Mouse (Mus musculus) brown adipose tissue, adult 24 weeks (tissue): ENCODE measurements around the gene Tbcc. TPM values are rescaled to one million over a fixed set of nuclear protein-coding genes. Genes with fewer than 3 reads are reported as not detected.

ENCODE experiments used
- H3K27ac ChIP-seq: fragments of 200-500 bp; replicated peaks from 2 replicates; pipeline ENCODE4 v1.5.1; 2012; ENCODE audit warnings: low read depth, mild to moderate bottlenecking, low read length
- H3K4me1 ChIP-seq: fragments of 200-500 bp; 2 replicates; pipeline ENCODE4 v1.6.1; 2012; ENCODE audit warnings: low read length, mixed read lengths; ENCODE audit not compliant: control insufficient read depth, insufficient read depth, insufficient read length
- H3K4me3 ChIP-seq: fragments of 200-500 bp; 2 replicates; pipeline ENCODE4 v1.5.1; 2012; ENCODE audit warnings: low read depth, mild to moderate bottlenecking, low read length, moderate library complexity; ENCODE audit not compliant: insufficient read depth
- polyA plus RNA-seq: library from polyadenylated mRNA; stranded (reverse); fragments of >200 nt; gene quantifications from 2 replicates; pipeline ENCODE4 v1.2.4, GENCODE M21; 2012; ENCODE audit not compliant: missing spikeins, insufficient read depth, insufficient read length

Tbcc gene
- polyA plus RNA-seq, 1 experiment: 10.1 TPM

DNA sequence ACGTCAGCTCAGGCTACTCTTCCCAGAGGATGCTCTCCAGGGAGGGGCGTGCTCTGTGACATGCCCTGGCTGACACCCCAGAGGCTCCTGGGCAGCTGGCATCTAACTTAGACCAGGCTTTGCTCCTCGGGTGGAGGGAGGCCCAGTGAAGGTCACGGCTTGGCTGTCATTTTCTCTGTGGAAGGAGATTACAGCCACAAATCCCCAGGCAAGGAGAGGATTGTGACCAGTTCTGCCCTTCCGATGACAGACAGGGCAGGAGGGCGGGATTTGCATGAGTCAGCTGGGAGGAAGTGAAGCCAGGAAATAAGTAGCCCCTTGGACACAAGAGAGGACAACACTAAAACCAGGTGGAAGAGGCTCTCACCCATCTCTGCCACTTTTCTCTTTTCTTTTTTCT is 21.8 kb downstream of the Tbcc start:
- no peaks in the 10 kb centered on the region for H3K4me1 ChIP-seq
- H3K4me3 ChIP-seq: no peak overlapping the region
- no peak overlapping the region for H3K27ac ChIP-seq

DNA sequence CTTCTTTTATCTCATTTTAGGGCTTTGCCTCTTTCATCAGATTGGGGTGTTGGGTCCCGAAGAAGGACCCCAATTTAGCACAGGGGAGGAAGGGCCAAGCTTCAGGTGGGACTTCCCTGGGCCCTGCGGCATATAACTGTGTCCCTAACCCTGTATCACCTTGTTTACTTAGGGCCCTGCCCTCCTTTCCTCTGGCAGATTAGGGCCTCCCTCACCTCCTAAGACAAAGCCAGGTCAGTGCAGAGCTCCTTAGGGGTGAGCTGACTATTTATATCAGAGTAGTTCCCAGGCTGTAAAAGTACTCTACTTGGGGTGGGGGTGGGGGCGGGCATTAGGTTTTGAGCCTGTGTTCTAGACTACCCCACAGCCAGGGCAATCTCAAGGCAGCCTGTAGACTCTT is 24.6 kb downstream of the Tbcc start:
- H3K4me3 ChIP-seq: no peak overlapping the region
- H3K4me1 ChIP-seq: no peaks in the 10 kb centered on the region
- H3K27ac ChIP-seq: no peak overlapping the region

DNA sequence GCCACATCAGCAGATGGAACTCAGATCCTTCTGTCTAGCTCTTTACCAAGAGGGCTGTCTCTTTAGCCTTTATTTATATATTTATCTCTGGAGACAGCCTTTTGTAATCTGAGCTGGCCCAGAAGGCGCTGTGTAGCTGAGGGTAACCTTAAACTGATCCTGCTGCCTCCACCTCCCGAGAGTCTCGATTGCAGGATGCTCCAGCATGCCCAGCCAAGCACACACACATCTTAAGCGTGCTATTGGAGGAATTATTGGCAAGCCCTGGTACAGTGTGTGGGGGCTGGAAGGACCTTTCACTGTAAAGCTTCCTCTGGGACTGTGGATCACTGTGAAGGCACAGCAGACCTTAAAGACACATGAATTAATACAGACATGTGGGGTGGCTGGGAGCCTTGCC is 28.5 kb downstream of the Tbcc start:
- Histone ChIP-seq H3K27ac (no peak overlapping the region), H3K4me1 (no peaks in the 10 kb centered on the region)

DNA sequence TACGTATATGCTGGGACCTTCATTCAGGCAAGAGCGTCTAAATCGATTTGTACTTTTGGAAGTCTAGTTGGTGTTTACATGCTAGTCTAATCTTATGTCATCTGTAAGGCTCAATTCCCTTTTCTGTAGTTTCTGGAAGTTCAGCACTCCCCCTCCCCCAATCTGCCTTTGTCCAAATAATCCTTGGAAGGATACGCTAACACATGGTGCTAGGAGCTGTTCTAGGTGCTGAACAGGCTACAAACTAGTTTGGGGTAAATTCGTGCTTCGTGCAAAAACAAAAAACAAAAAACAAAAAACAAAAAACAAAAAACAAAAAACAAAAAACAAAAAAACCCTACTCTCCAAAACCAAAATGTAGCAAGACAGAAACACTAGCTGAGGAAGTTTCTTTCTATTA is 30.4 kb downstream of the Tbcc start:
- no peak overlapping the region for H3K4me3 ChIP-seq
- no peaks in the 10 kb centered on the region for H3K4me1 ChIP-seq
- no peak overlapping the region for H3K27ac ChIP-seq

More for the DNA sequence above, 28.5 kb downstream of the Tbcc start:
- no peak overlapping the region for H3K4me3 ChIP-seq

DNA sequence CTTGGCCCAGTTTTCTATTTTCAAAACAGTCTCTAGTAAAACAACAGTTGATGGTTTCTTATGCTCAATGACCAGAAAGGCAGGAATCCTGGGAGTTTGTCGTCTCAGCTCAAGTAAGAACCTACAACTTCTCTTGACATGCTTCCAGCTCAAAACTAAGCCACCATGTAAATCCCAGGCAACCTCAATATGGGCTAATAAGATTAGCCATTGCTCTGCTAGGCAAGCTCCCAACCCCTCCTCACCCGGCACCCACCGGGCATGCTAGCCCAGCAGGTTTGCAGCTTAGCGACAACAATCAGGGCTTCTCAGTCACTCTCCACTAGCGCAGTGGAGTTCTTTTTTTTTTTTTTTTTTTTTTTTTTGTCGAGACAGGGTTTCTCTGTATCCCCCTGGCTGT is 35.7 kb downstream of the Tbcc start:
- no peaks in the 10 kb centered on the region for H3K4me1 ChIP-seq
- H3K4me3 ChIP-seq: no peak overlapping the region
- H3K27ac ChIP-seq: no peak overlapping the region

DNA sequence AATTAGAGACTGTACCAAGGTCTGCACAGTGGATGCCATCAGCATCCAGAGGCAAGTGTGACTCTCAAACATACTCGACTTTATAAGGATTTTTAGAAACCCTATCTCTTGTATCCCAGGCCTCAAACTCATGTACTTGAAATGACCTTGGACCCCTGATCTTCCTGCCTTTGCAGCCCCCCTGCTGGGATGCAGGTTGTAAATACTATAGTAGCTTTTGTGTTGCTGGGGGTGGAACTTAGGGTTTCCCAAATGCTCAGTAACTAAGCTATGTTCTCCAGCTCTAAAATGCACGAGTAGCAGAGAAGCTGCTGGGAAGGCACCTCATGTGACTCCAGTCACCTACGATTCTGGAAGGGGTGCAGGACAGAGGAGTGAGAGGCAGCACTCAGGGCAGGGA is 36.5 kb downstream of the Tbcc start:
- H3K4me3 ChIP-seq: no peak overlapping the region
- no peaks in the 10 kb centered on the region for H3K4me1 ChIP-seq
- no peak overlapping the region for H3K27ac ChIP-seq

DNA sequence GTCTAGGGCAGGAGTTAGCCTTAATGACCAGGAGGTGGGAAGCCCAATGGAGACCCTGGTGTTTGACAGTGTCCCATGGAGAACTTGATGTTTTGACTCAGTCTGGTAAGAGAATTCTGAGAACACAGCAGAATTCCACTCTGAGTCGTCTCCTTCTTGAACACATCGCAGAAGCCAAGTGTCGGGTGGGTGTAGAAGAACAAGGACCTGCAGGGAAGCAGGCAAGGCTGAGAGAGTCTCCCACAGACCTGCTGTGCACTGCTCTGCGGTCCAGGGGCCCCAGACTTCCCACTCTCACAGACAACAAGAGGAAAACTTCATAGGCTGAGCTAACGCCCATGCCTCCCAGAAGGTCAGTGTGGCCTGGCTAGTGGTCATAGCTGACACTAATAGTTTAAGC is 37.3 kb downstream of the Tbcc start:
- no peak overlapping the region for H3K27ac ChIP-seq
- no peak overlapping the region for H3K4me3 ChIP-seq
- no peaks in the 10 kb centered on the region for H3K4me1 ChIP-seq

DNA sequence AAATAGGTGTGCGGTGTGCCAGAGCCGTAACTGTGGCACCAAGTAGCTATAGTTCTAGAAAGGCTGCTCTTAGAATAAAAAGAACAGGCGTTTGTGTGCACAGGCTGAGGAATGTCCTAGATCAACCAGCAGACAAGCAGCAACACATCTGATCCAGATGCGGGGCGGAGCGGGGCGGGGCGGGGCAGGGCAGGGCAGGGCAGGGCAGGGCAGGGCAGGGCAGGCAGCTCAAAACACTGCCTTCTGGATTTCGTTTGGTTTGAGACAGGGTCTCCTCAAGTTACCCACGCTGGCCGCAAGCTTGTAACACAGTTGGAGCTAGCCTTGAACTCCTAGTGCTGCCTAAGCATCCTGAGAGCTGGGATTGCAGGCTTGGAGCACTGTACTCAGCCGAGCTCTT is 38.8 kb downstream of the Tbcc start:
- Histone ChIP-seq H3K4me1 (no peaks in the 10 kb centered on the region), H3K27ac (no peak overlapping the region), H3K4me3 (no peak overlapping the region)

DNA sequence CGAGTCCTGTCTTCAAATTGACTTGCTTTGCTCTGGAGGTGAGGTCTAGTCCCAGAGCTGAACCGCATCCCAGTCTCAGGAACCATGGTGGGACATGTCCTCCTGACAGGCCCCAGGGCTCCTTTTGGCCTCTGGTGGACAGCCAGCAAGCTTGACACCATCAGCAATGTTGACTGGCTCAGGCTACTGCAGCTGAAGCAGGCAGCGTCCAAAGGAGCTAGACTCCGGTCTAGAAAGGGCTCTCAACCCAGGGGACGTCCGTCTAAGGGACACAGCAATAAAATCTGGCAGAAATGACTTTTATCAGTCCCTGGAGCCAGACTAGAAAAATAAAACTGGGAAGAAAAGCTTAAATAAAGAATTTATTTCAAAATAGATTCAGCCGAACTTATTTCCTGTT is 39.4 kb downstream of the Tbcc start:
- Histone ChIP-seq H3K4me1 (no peaks in the 10 kb centered on the region), H3K27ac (no peak overlapping the region), H3K4me3 (no peak overlapping the region)

DNA sequence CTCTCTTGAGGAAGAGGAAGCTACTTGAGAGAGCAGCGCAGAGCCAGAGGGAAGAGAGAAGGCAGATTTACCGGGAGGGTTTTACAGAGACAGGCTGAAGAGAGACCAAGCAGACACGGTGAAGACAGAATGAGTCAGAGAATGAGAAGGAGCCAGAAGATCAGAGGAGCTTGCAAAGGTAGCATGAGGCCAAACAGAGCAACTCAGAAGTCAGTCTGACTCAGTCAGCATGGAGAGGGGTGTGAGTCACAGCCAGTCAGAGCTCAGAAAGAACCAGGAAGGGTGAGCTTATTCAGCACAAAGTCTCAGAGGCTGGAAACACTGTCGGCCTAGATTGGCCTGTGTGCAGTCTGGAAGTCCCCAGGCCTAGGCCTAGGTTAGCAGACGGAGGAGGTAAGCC is 42.5 kb downstream of the Tbcc start:
- Histone ChIP-seq H3K4me1 (no peaks in the 10 kb centered on the region), H3K27ac (no peak overlapping the region)

DNA sequence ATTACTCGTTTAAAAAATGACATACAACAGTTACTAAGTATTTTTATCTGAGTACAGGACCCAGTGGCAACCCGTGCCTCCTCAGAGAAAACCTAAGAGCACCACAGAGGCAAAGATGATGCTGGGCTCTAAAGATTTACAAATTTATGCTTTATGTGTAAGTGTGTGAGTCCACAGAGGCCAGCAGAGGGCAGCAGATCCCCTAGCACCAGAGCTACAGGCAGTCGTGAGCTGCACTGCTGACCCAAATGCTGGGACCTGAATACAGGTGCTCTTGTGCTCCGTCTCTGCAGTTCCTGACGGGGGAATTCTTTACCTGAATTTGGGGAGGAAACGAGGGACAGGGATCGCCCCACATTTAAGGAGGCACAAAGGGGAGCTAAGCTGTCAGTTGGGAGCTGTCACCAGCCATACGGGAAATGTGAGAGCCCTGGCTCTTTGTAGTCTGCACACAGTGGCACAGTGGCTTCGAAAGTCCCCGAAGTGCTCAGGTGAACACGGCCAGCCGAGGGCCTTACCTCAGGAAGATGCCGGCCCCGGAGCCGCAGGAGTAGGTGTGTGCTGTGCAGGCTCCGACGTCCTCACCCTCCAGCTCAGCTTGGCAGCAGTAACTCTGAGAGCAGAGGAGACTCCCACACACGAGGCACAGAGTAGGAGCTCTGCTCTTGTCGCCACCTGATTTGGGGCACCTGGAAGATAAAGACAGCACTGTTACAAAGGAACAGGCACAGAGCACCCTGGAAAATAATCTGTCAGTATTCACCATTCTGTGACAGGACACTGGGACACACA is 43.3 kb downstream of the Tbcc start:
- no peak overlapping the region for H3K27ac ChIP-seq
- no peaks in the 10 kb centered on the region for H3K4me1 ChIP-seq
- H3K4me3 ChIP-seq: no peak overlapping the region

More for the DNA sequence above, 42.5 kb downstream of the Tbcc start:
- H3K4me3 ChIP-seq: no peak overlapping the region

DNA sequence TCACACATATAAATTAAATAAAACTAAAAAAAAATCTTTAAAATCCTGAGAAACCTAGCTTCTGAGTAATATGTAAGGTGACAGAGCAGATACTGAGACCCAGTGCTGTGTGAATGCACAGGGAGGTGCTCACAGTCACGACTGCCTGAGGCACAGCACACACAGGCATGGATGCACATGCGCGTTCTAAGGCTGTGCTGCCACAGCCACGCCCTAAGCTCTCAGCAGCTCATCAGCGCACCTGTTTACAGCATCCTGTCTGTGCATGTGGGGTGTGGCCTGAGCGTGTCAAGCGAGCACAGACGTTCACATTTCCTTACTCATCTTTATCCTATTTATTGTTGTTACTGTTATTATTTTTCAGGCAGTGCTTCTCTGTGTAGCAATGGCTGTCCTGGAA is 50.0 kb downstream of the Tbcc start:
- no peak overlapping the region for H3K4me3 ChIP-seq
- no peak overlapping the region for H3K27ac ChIP-seq
- no peaks in the 10 kb centered on the region for H3K4me1 ChIP-seq

Other genes starting within 250 kb of the Tbcc start
- 15.7 and 15.9 TPM in 2 replicates for gene Klc4, start 244.7 kb upstream of the Tbcc start, polyA plus RNA-seq
- 118 and 151 TPM in 2 replicates for gene Mrpl2, start 244.5 kb upstream of the Tbcc start, polyA plus RNA-seq
- 8.9 and 13.8 TPM in 2 replicates for gene Cul7, start 240.3 kb upstream of the Tbcc start, polyA plus RNA-seq
- 19.7 and 20.6 TPM in 2 replicates for gene Rrp36, start 216.3 kb upstream of the Tbcc start, polyA plus RNA-seq
- 121 and 148 TPM in 2 replicates for gene Mea1, start 211.9 kb upstream of the Tbcc start, polyA plus RNA-seq
- 24.2 and 24.8 TPM in 2 replicates for gene Klhdc3, start 209.8 kb upstream of the Tbcc start, polyA plus RNA-seq
- 33.3 and 37.8 TPM in 2 replicates for gene Ppp2r5d, start 185.6 kb upstream of the Tbcc start, polyA plus RNA-seq
- gene Pex6, start 179.2 kb upstream of the Tbcc start, polyA plus RNA-seq: 42.3 and 56.0 TPM in 2 replicates
- gene Gnmt, start 161.5 kb upstream of the Tbcc start, polyA plus RNA-seq: 4.0 TPM in 1 of 2 replicates, not detected in the other
- gene Cnpy3, start 138.5 kb upstream of the Tbcc start, polyA plus RNA-seq: 14.2 and 16.3 TPM in 2 replicates
- not detected in 2 replicates for gene Ptcra, start 127.0 kb upstream of the Tbcc start, polyA plus RNA-seq
- gene 2310039H08Rik, start 118.0 kb upstream of the Tbcc start, polyA plus RNA-seq: 62.8 and 70.6 TPM in 2 replicates
- gene Rpl7l1, start 108.0 kb upstream of the Tbcc start, polyA plus RNA-seq: 51.1 and 77.6 TPM in 2 replicates
- 5.3 and 9.8 TPM in 2 replicates for gene Bicral, start 32.2 kb upstream of the Tbcc start, polyA plus RNA-seq
- not detected in 2 replicates for gene Prph2, start 19.8 kb downstream of the Tbcc start, polyA plus RNA-seq
- gene Ubr2, start 119.9 kb downstream of the Tbcc start, polyA plus RNA-seq: 17.1 and 17.2 TPM in 2 replicates